Mouse (Mus musculus) frontal cortex, postnatal 36 days (tissue): ENCODE results near the gene Mrps23.
A peak's percentile ranks its signal among the peaks of the same experiment; 100 is the strongest.

Experiments
- DNase-seq, 2 experiments: peaks; one replicate each; pipeline ENCODE4 v3.0.0; 2022; ENCODE audit warnings: low spot score in 2 of 2

Gene Mrps23

DNA sequence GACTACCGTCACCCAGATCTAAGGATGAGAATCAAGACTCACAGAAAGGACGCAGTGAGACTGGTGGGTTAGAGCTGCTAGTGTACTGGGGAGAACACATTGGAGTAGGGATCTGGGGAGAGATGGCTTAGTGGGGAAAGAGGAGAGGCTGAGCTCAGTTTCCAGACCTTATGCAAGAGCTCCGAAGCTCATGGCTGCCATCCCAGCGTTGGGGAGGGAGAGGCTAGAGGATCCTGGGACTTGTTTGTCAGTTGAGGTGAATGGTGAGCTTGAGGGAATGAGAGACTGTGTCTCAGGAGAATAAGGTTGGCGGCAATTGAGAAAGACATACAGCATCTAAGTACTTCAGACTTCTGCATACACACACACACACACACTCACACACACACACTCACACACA is 44.4 kb downstream of the Mrps23 start:
- DNase-seq, result no peak

DNA sequence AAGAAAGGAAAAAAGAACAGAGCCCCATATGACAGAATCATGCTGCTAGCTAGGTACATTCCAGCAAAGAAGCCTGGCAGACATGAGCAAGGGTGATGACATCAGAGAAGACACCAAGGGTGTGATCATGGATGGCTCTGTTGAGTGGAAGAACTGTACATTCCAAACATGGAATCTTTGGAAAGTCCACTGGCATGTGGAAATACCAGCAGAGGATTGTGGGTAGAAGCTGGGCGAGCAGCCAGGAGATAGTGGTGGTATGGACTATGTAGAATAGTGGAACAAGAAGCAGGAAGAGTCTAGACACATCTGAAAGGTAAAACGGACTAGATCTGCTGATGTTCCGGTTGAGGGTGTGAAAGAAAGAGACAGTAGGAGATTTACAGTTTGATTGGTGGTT is 46.4 kb downstream of the Mrps23 start:
- no peak for DNase-seq

DNA sequence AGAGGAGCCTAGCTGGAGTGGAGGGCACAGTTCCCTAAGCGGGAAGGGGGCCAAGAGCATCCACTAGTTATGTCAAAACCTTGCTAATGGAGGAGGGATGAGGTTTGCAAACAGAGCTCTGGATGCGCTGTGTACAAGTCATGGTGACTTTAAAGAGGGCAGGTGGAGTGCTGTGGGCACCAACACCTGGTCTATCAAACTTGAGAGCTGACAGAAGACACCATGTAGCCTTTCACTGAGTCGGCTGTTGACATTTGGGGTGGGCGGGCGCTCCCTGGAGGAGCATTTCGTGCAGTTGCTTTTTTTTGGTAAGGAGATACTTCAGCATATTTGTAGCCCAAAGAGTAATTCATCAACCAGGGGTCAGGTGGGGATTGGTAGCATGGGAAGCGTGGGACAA is 47.1 kb downstream of the Mrps23 start:
- DNase-seq, result no peak

DNA sequence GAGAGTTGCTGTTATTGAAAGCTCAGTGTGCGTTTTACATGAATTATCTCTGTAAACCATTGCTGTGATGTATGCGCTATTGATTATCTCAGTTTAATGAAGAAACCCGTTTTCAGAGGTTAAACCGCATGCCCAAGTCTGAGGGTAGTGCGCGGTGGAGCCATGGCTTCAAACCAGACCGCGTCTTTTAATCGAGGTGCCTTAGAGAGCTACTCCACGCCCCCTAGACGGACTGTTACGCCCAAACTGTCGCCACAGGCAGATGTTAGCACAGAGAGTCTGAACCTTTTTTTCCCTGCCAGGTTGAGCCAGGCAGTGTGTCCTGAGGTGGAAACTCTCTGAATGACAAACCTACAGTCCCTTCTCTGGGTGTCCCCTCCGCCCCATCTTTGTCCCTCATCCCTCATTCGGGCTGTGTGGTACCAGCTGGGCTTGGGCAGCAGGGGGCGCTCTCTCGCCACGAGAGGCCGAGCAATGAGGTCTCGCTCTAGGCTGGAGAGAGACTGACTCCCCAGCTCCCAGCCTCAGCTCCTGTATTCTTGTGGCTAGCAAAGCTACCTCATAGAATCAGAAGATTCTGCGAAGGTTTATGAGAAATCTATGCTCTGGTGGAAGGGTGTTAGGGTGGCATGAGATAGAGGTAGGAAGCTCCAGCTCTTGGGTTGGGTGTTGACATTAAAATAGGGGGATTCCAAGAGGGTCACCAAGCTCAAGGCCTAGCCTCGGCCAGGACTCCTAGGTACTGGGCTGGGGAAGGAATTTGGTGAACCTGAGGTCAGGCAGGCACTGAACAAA is 48.0 kb downstream of the Mrps23 start:
- DNase-seq, result peak; percentile 79 to 82

DNA sequence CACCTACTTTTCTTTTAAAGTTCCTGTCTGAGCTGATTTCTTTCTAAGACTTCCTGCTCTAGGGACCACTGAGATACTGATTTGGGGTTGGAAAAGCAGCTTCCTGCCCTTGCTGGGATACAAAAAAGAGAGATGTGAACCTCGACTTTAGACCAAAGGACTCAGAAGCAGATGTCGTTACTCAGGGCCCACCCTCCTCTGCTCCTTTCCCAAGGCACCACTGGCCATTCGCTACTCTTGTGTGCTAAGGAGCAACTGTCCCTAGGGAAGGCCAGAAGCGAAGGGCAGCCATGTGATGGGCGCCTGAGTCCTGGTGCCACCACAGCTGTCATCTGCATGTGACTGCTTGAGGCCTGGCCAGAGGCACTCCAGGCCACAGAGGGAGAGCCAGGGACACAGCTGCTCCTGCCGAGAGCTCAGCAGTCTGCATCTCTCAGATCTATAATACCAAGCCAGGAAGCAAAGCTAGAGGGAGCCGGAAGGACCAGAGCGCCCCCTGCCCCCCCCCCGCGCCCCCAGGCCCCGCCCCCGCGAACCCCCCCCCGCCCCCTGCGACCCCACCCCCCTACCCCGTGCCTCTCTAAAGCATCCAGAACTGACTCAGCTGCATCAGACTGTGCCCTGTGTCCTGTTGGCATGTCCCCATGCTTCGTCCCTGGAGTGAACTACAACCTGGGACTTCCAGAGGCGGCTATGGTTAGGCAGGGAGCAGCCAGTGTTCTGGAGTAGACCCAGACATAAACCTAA is 48.8 kb downstream of the Mrps23 start:
- no peak for DNase-seq

DNA sequence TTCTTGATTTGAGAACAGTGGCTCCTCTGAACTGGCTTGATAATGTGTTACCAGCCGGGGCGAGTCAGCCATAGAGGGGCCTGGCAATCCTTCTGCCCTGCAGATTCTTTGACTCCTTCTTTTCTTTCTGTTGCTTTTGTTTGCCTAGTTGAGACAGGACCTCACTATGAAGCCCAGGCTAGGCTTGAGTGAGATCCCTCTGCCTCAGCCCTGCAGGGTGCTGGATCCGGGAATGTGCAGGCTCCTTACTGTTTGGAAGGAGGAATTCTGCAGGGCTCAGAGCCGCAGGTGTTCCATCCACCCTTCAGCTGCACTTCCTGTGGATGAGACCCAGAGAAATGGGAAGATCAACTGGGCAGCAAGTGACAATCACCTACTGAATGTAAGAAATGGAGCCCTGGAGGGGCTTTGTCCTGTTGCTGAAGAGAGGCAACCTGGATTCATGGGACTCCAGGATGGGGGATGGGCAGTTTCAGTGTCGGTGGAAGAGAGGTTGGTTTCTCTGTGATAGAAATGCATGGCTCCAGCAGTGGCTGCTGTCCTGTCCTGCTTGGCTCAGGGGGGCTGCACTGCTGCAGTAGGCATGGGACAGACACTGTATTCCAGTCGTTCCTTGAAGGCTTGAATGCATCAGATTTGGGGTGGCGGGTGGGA is 49.5 kb downstream of the Mrps23 start:
- DNase-seq, result no peak

DNA sequence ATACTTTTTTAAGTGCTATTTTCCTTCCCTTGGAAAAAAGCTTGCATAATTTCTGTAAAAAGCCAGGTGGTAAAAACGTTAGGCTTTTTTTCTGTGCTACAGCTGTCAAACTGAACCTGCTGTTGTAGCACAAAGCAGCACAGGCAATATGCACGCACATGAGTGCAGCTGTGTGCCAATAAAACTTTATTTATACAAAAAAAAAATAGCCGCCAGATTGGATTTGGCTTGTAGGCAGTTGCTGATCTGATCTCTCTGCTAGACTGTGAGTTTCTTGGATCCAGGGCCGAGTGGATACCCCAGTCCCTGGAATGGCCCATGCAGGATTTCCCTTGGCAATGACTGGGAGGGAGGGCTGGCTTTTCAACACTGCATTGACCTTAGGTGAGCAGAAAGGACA is 53.5 kb downstream of the Mrps23 start:
- no peak for DNase-seq

DNA sequence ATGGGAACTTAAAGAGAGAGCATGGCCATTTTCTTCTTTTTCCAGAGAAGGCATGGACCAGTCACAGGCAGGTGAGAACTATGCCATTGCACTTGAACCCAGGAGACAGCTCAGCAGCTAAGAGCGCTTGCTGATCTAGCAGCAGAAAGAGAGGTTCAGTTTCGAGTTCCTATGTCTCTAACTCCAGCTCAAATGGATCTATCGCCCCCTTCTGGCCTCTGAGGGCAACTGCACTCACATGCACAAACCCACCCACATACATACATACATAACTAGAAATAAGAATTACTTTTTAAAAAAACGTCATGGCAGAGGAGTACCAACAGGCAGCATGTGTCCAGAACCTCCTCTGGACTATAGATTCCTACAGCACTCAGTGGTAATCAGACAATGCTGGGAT is 54.0 kb downstream of the Mrps23 start:
- no peak for DNase-seq

DNA sequence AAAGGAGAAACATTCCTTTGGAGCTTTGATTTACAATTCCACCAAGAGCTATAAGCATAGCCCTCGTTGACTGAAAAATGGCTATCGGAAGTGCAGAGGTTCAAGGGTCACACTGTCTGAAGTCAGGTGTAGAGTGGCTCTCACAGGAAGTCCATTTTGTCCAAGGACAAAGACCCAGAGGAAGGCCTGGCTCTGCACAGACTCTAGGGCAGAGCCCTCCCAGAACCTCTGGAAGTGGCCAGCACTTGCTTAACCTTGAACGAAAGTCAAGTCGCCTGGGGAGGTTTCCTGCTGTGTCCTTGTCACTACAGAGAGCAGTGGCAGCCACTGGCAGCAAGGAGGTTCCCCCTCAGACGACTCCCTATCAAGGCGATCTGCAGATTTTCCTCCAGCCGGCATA is 56.3 kb downstream of the Mrps23 start:
- DNase-seq, result no peak
